Mouse (Mus musculus) midbrain, embryonic 11.5 days (tissue): Measurements from ENCODE around the gene Gmcl1. TPM values are rescaled to one million over a fixed set of nuclear protein-coding genes. Genes with fewer than 3 reads are reported as not detected.

Source experiments
- ATAC-seq: fragments of 200-750 bp; cut with Nextera tagmentation; 2 replicates; pipeline ENCODE4 v1.8.0; 2017; ENCODE audit warnings: moderate TSS enrichment, moderate library complexity; ENCODE audit not compliant: low FRiP score
- DNase-seq: peaks from one replicate; pipeline ENCODE4 v3.0.0; 2015; ENCODE audit warnings: low spot score; ENCODE audit errors: missing footprints
- H3K27ac ChIP-seq: fragments of 300-500 bp; sonication (generic); 2 replicates; pipeline ENCODE4 v1.5.1; 2014; ENCODE audit warnings: low read depth, low read length
- H3K27me3 ChIP-seq: fragments of 300-500 bp; sonication (generic); 2 replicates; pipeline ENCODE4 v1.6.1; 2014; ENCODE audit warnings: mild to moderate bottlenecking, low read length, moderate library complexity, mixed read lengths; ENCODE audit not compliant: control insufficient read depth, insufficient read depth
- H3K36me3 ChIP-seq: fragments of 300-500 bp; sonication (generic); 2 replicates; pipeline ENCODE4 v1.6.1; 2014; ENCODE audit warnings: mild to moderate bottlenecking, low read length, moderate library complexity, mixed read lengths; ENCODE audit not compliant: control insufficient read depth, insufficient read depth
- H3K4me1 ChIP-seq: fragments of 300-500 bp; sonication (generic); 2 replicates; pipeline ENCODE4 v1.6.1; 2014; ENCODE audit warnings: low read length; ENCODE audit not compliant: control insufficient read depth, insufficient read depth
- H3K4me2 ChIP-seq: fragments of 300-500 bp; sonication (generic); 2 replicates; pipeline ENCODE4 v1.6.1; 2014; ENCODE audit warnings: mild to moderate bottlenecking, moderate library complexity
- H3K4me3 ChIP-seq: fragments of 300-500 bp; sonication (generic); 2 replicates; pipeline ENCODE4 v1.5.1; 2014; ENCODE audit warnings: low read depth, low read length
- H3K9ac ChIP-seq: fragments of 300-500 bp; sonication (generic); 2 replicates; pipeline ENCODE4 v1.6.1; 2014; ENCODE audit warnings: low read length
- H3K9me3 ChIP-seq: fragments of 300-500 bp; sonication (generic); 2 replicates; pipeline ENCODE4 v1.6.1; 2016; ENCODE audit warnings: low read length; ENCODE audit not compliant: control insufficient read depth
- WGBS: fragments of 180-500 bp; shearing (Covaris S2); extraction: QIAGEN DNeasy Blood & Tissue Kit; methylation state at CpG from one replicate; pipeline ENCODE4 v1.1.7; 2014; 5-methylcytosine and 5-hydroxymethylcytosine counted together
- polyA plus RNA-seq: library from polyadenylated mRNA; unstranded; fragments of >200 nt; fragmentation: Nextera tagmentation; extraction: Ambion mirVana; gene quantifications from 2 replicates; pipeline ENCODE4 v1.2.1, GENCODE M21; 2014

Gene Gmcl1
- polyA plus RNA-seq, 1 experiment from 2014 or later = 42.4 TPM

DNA sequence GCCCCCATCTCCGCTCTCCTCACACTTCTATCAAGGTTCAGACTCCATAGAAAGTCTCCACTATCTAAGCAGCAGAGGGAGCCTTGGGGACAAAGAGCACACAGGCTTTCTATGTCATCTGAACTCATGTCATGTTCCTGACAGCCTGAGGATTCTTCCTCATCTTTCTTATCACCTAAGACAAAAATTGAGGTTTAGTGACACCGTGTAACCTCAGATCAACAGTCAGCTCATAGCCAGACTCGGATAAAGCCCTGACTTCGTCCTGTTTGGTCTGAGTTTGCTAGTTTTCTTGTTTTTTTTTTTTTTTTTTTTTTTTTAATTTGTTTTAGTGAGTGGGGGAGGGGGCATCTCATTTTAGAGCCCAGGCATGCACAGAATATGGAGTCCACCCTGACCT, 40.6 kb upstream of the Gmcl1 start:
- 88% methylated on average over 4 of the region's 4 CpGs for WGBS

DNA sequence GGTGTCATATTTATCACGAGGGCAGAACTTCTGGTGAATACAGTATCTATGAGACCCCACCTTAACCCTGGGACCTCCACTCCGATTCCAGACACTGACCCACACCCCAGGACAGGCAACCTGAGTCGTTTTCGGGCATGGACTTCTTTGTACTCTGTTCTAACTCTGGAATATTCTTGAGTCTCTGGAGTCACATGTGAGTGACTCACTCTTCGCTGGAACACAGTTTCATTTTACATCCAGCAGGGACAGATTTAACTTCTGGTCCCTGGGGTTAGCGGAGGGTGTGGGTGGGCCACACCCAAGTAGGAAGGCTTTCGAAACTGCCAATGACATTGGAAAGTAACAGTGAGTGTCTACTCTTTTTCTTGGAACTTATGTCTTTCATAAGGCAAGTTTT, 39.4 kb upstream of the Gmcl1 start:
- no peak overlapping the region for H3K9ac ChIP-seq
- 87% methylated on average over 7 of the region's 7 CpGs for WGBS
- no peaks in the 10 kb centered on the region for H3K4me1 ChIP-seq
- H3K9me3 ChIP-seq = no peaks in the 10 kb centered on the region
- no peak overlapping the region for H3K4me3 ChIP-seq
- H3K27ac ChIP-seq = no peak overlapping the region
- no peak overlapping the region for H3K4me2 ChIP-seq
- no peak for DNase-seq
- no peaks in the 10 kb centered on the region for H3K36me3 ChIP-seq
- no peaks in the 10 kb centered on the region for H3K27me3 ChIP-seq
- no peak for ATAC-seq

More for the DNA sequence above, 40.6 kb upstream of the Gmcl1 start:
- Histone ChIP-seq H3K4me1 (no peaks in the 10 kb centered on the region), H3K9me3 (no peaks in the 10 kb centered on the region), H3K36me3 (no peaks in the 10 kb centered on the region), H3K4me2 (no peak overlapping the region), H3K9ac (no peak overlapping the region), H3K27me3 (no peaks in the 10 kb centered on the region), H3K27ac (no peak overlapping the region), H3K4me3 (no peak overlapping the region)
- ATAC-seq = no peak
- DNase-seq = no peak

DNA sequence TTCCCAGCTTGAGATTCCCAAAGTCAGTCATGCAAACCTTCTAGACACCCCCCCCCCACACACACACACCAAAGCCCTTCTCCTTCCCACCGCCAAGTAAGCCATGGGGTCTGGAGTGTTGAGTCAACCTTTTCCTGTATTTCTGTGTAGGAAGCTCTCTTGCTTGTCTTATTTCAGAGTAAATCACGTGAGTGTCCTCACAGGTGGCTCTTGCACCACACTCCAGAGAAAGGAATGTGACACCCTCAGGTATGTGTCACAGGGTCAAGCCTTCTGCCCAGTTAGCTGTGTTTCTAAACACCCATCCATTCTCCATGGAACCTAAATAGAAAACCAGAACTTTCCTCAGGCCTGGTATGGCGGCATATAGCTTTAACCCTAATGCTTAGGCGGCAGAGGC, 35.8 kb upstream of the Gmcl1 start:
- Histone ChIP-seq H3K36me3 (no peaks in the 10 kb centered on the region), H3K27me3 (no peaks in the 10 kb centered on the region), H3K9ac (no peak overlapping the region), H3K4me2 (no peak overlapping the region), H3K4me3 (no peak overlapping the region), H3K9me3 (no peaks in the 10 kb centered on the region), H3K4me1 (no peaks in the 10 kb centered on the region), H3K27ac (no peak overlapping the region)
- DNase-seq (peak; percentile 19), ATAC-seq (no peak)
- 87% methylated on average over 4 of the region's 4 CpGs for WGBS

DNA sequence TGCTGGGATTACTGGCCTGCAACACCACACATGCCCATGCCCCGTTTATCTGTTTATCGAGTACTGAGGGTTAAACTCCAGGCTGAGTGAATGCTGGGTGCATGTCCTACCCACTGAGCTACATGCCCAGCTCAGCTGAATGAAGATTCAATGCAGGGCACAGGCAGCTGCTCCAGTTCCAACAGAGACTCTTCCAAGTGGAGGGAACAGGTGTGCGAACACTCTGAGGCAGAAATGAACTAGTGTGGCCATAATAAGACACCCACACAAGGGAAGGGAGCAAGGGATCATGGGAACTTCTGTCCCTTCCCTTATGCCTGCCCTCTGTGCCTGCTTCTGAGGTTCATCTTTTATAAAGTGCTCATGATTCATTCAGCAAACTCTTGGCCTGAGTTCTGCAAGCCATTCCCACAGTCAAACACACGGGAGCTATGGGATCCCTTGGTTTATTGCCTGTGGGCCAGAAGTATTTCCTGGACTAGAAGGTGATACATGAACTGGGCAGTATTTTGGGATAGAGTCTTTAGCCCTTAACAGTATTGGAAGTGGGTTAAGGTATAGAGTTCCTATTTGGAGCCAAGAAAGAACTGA, 35.1 kb upstream of the Gmcl1 start:
- Histone ChIP-seq H3K27ac (no peak overlapping the region), H3K9me3 (no peaks in the 10 kb centered on the region), H3K27me3 (no peaks in the 10 kb centered on the region), H3K4me1 (no peaks in the 10 kb centered on the region), H3K9ac (no peak overlapping the region), H3K36me3 (no peaks in the 10 kb centered on the region), H3K4me3 (no peak overlapping the region), H3K4me2 (no peak overlapping the region)
- no peak for ATAC-seq
- peak; percentile 66 for DNase-seq
- 88% methylated on average over 4 of the region's 4 CpGs for WGBS

DNA sequence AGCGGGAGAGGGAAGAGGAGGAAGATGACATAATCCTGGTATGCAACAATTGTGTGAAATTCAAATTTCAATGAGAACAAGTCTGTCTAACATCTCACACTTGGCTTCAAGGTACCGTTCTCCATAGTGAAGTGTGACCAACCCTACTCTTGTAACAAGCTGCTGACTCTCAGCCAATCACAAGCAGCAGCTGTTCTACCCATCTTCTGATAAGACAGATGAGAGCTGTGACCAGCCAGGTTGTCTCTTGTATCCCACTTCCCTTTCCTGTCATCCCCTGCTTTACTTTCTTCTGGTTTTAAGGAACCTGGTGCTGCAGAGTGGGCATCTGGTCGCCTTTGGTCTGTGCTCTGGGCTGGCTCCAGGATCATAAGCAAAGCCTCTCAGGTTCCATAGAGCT, 34.3 kb upstream of the Gmcl1 start:
- WGBS = 80% methylated on average over 3 of the region's 3 CpGs
- H3K4me2 ChIP-seq = no peak overlapping the region
- ATAC-seq = no peak
- no peaks in the 10 kb centered on the region for H3K4me1 ChIP-seq
- no peaks in the 10 kb centered on the region for H3K9me3 ChIP-seq
- no peak overlapping the region for H3K9ac ChIP-seq
- H3K27ac ChIP-seq = no peak overlapping the region
- peak; percentile 2 for DNase-seq
- H3K27me3 ChIP-seq = no peaks in the 10 kb centered on the region
- no peaks in the 10 kb centered on the region for H3K36me3 ChIP-seq
- no peak overlapping the region for H3K4me3 ChIP-seq

GRCm38 (mm10) chr6:86765637-86766059, 32.5 kb upstream of the Gmcl1 start:
- Histone ChIP-seq H3K4me2 (no peak overlapping the region), H3K27me3 (no peaks in the 10 kb centered on the region), H3K4me1 (no peaks in the 10 kb centered on the region), H3K4me3 (no peak overlapping the region), H3K27ac (no peak overlapping the region), H3K9me3 (no peaks in the 10 kb centered on the region), H3K9ac (no peak overlapping the region), H3K36me3 (no peaks in the 10 kb centered on the region)
- WGBS = 80% methylated on average over 6 of the region's 6 CpGs
- DNase-seq (no peak), ATAC-seq (no peak)

DNA sequence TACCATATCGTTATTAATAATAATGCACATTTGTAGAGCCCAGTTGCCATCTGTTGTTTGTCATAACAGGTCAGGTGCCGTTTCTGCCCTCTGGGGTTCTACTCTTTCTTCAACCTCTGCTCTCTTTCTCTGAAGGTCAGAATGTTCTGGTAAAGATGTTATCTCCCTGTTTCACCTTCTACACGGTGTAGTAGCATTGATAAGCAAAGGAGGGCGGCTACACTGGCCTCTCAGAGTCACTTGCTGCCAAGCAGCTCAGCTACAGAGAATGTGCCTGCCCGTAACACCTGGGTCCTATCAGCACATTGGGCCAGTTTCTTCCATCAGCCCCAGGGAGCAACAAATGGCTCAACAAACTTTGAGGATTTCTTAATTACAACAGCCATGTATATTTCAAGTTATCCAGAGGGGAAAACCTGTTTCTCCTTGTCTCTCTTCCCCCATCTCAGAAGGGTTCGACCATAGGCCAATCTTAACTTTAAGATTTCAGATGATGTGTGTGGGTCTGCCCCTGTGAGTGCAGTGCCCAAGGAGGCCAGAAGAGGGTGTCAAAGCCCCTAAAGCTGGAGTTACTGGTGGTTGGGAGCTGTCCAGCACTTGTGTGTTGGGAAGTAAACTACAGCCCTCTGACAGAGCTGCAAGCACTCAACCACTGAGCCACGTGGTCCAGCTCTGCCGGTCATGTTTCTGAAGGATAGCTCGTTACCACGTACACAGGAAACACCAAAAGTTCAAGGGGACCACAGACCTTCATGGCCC, 21.1 kb upstream of the Gmcl1 start:
- DNase-seq (no peak), ATAC-seq (no peak)
- H3K27ac ChIP-seq = no peak overlapping the region
- 90% methylated on average over 10 of the region's 10 CpGs for WGBS
- H3K27me3 ChIP-seq = no peaks in the 10 kb centered on the region
- H3K4me1 ChIP-seq = no peaks in the 10 kb centered on the region
- no peak overlapping the region for H3K9ac ChIP-seq
- H3K4me2 ChIP-seq = no peak overlapping the region
- no peak overlapping the region for H3K4me3 ChIP-seq
- no peaks in the 10 kb centered on the region for H3K9me3 ChIP-seq
- no peaks in the 10 kb centered on the region for H3K36me3 ChIP-seq

- ATAC-seq = no peak
- WGBS = 85% methylated on average over 5 of the region's 5 CpGs
Observed at GRCm38 (mm10) chr6:86752843-86753485, 19.8 kb upstream of the Gmcl1 start.

GRCm38 (mm10) chr6:86750961-86751360, 17.8 kb upstream of the Gmcl1 start:
- Histone ChIP-seq H3K9ac (no peak overlapping the region), H3K27me3 (no peaks in the 10 kb centered on the region), H3K4me1 (no peaks in the 10 kb centered on the region), H3K4me3 (no peak overlapping the region), H3K4me2 (no peak overlapping the region), H3K27ac (no peak overlapping the region), H3K36me3 (no peaks in the 10 kb centered on the region), H3K9me3 (no peaks in the 10 kb centered on the region)
- ATAC-seq (no peak), DNase-seq (peak; percentile 80)
- 82% methylated on average over 4 of the region's 4 CpGs for WGBS

More at GRCm38 (mm10) chr6:86752843-86753485, 19.8 kb upstream of the Gmcl1 start:
- Histone ChIP-seq H3K4me3 (no peak overlapping the region), H3K4me2 (no peak overlapping the region), H3K27me3 (no peaks in the 10 kb centered on the region), H3K36me3 (no peaks in the 10 kb centered on the region), H3K9ac (no peak overlapping the region), H3K9me3 (no peaks in the 10 kb centered on the region), H3K4me1 (no peaks in the 10 kb centered on the region), H3K27ac (no peak overlapping the region)
- DNase-seq = no peak
